Mouse (Mus musculus): ENCODE data around the gene Ms4a10. TPM values are rescaled to one million over a fixed set of nuclear protein-coding genes. Genes with fewer than 3 reads are reported as not detected.
A peak's percentile ranks its signal among the peaks of the same experiment; 100 is the strongest.

Ms4a10 gene
- polyA plus RNA-seq, 1 experiment from 2014 or later: not detected

- peak; percentile 56 for ATAC-seq
- peak overlapping the region; percentile 20 for H3K4me2 ChIP-seq (replicated peaks)
- peaks cover 27% of the 10 kb centered on the region for H3K4me1 ChIP-seq (replicated peaks)
- no peaks in the 10 kb centered on the region for H3K36me3 ChIP-seq
- H3K4me3 ChIP-seq (replicated peaks): no peak overlapping the region
- WGBS: 62% methylated on average over 11 of the region's 11 CpGs
- peaks cover 2% of the 10 kb centered on the region; the same call in 1 of the 2 replicates for H3K27me3 ChIP-seq
- H3K9me3 ChIP-seq: no peaks in the 10 kb centered on the region
- H3K27ac ChIP-seq: peak overlapping the region; percentile 59
- H3K9ac ChIP-seq (replicated peaks): no peak overlapping the region; the same call in 1 of the 2 replicates
These were observed 22.2 kb downstream of the Ms4a10 start for GRCm38 (mm10) chr19:10952021-10952939.

DNA sequence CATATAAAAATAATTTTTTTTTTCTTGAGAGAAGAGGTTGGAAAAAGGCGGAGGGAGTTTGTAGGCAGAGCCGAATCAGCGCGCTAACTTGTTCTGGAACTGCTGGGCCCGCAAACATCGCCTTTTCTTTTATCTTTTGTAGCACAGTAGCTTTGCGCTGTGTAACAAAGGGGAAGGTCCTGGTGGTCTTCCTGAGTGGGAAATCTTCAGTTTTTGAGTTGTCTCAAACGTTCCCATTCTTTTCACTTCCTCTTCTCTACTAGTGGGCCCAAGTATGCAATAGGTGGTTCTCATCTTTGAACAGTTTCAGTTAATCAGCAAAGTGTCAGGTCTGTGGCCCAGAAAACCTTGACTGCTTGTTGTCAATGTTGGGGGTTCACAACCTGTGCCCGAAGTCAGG is 24.9 kb downstream of the Ms4a10 start:
- no peaks in the 10 kb centered on the region for H3K9me3 ChIP-seq
- no peaks in the 10 kb centered on the region; the same call in 1 of the 2 replicates for H3K27me3 ChIP-seq
- H3K36me3 ChIP-seq: peaks cover 9% of the 10 kb centered on the region
- ATAC-seq: peak; percentile 4; the same call in 1 of the 2 replicates
- H3K4me1 ChIP-seq (replicated peaks): peaks cover 38% of the 10 kb centered on the region
- no peak overlapping the region for H3K27ac ChIP-seq
- peak overlapping the region; percentile 57; the same call in 1 of the 2 replicates for H3K9ac ChIP-seq (replicated peaks)
- peak overlapping the region; percentile 77 for H3K4me3 ChIP-seq (replicated peaks)
- peak overlapping the region; percentile 100 for H3K4me2 ChIP-seq (replicated peaks)
- 32% methylated on average over 9 of the region's 9 CpGs for WGBS

DNA sequence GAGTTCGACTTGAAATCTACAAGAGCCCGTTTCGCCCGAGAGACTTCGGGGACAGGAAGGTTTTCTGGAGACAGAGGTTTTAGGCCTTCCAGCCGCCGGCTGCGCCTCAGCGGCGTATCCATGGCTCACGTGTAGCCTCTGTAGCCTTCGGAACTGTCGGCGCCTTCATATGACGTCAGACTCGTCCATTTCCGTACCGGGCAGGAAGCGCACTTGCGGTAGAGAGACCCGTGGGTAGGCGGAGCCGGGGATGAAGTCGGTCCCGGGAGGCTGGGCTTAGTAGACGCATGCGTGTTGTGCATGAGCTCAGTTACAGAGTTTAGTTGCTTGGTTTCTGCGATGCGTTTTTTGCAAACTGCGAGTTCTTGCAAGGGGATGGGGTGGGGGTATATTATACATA is 25.4 kb downstream of the Ms4a10 start, which contains the start of gene Ccdc86:
Gene Ccdc86, minus strand, starts transcription at position 155 of the 400 bp plus-strand sequence.
- under 1% methylated on average over 30 of the region's 30 CpGs for WGBS
- peaks cover 13% of the 10 kb centered on the region for H3K36me3 ChIP-seq
- H3K4me3 ChIP-seq (replicated peaks): peak within 1 kb of the TSS; percentile 77
- peak within 1 kb of the TSS; percentile 86 for H3K9ac ChIP-seq (replicated peaks)
- H3K9me3 ChIP-seq: no peaks in the 10 kb centered on the region
- H3K27ac ChIP-seq: no peak within 1 kb of the TSS
- peaks cover 38% of the 10 kb centered on the region for H3K4me1 ChIP-seq (replicated peaks)
- peak within 1 kb of the TSS; percentile 100 for H3K4me2 ChIP-seq (replicated peaks)
- H3K27me3 ChIP-seq: no peaks in the 10 kb centered on the region; the same call in 1 of the 2 replicates
- peak; percentile 97 for ATAC-seq

DNA sequence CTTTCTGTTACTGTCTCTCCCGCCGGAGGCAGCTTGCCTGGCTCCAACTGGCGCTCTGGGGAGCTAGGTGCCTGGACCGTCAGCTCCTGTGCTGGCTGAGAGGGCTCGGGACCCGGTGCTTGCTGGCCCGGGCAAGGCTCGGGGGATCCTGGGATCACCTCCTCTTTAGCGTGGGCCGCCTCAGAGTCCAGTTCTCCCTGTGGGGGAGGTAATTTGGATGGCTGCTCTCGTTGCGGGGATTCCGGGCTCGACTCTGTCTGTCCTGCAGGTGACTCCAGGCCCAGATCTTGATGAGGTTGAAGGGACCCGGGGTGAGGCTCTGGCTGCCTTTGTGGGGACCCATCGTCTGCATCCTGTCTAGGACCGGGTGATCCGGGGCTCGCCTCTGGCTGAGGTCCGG is 26.1 kb downstream of the Ms4a10 start:
- 1% methylated on average over 20 of the region's 20 CpGs for WGBS
- Histone ChIP-seq H3K4me3 (replicated peaks) (peak overlapping the region; percentile 77), H3K27ac (no peak overlapping the region), H3K27me3 (no peaks in the 10 kb centered on the region), H3K4me2 (replicated peaks) (peak overlapping the region; percentile 100), H3K9ac (replicated peaks) (peak overlapping the region; percentile 86), H3K36me3 (peaks cover 20% of the 10 kb centered on the region), H3K4me1 (replicated peaks) (peaks cover 38% of the 10 kb centered on the region), H3K9me3 (no peaks in the 10 kb centered on the region)
- ATAC-seq: peak; percentile 5

- H3K4me1 ChIP-seq (replicated peaks): peaks cover 35% of the 10 kb centered on the region
- H3K36me3 ChIP-seq: peaks cover 32% of the 10 kb centered on the region
- H3K27ac ChIP-seq: no peak overlapping the region
- H3K4me2 ChIP-seq (replicated peaks): peak overlapping the region; percentile 100
- no peaks in the 10 kb centered on the region for H3K9me3 ChIP-seq
- WGBS: 96% methylated on average over 5 of the region's 5 CpGs
- no peaks in the 10 kb centered on the region for H3K27me3 ChIP-seq
- peak overlapping the region; percentile 86 for H3K9ac ChIP-seq (replicated peaks)
- peak overlapping the region; percentile 77 for H3K4me3 ChIP-seq (replicated peaks)
- no peak for ATAC-seq
These were observed 27.3 kb downstream of the Ms4a10 start for GRCm38 (mm10) chr19:10947219-10947618.

- H3K4me3 ChIP-seq (replicated peaks): no peak overlapping the region
- no peaks in the 10 kb centered on the region for H3K9me3 ChIP-seq
- 92% methylated on average over 3 of the region's 3 CpGs for WGBS
- H3K27ac ChIP-seq: no peak overlapping the region
- peak overlapping the region; percentile 86 for H3K9ac ChIP-seq (replicated peaks)
- ATAC-seq: no peak
- H3K4me1 ChIP-seq (replicated peaks): peaks cover 30% of the 10 kb centered on the region
- no peaks in the 10 kb centered on the region for H3K27me3 ChIP-seq
- peak overlapping the region; percentile 100 for H3K4me2 ChIP-seq (replicated peaks)
- H3K36me3 ChIP-seq: peaks cover 36% of the 10 kb centered on the region
These were observed 28.0 kb downstream of the Ms4a10 start for GRCm38 (mm10) chr19:10946506-10946905.

DNA sequence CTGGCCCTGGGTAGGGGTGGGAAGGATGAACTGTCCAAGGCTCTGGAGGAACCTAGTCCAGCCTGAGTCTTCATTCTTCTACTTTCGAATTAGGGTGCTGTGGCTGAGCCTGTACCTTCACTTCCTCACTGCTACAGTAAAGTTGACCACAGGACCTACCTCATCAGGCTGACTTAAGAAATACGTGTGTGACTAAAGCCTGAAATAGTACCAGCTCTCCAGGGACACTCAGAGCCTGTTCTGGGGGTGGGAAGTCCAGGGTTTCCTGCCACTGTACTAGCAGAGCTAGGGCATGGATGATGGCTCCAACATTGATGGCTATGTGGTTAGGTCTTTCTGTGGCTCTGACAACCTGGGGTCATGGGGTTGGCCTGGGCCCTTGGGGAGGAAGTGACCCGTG is 30.5 kb downstream of the Ms4a10 start:
- H3K4me3 ChIP-seq (replicated peaks): no peak overlapping the region
- H3K4me2 ChIP-seq (replicated peaks): no peak overlapping the region
- no peaks in the 10 kb centered on the region for H3K27me3 ChIP-seq
- H3K36me3 ChIP-seq: peaks cover 36% of the 10 kb centered on the region
- H3K4me1 ChIP-seq (replicated peaks): peaks cover 42% of the 10 kb centered on the region
- 86% methylated on average over 3 of the region's 3 CpGs for WGBS
- no peak overlapping the region for H3K27ac ChIP-seq
- H3K9ac ChIP-seq (replicated peaks): no peak overlapping the region
- no peaks in the 10 kb centered on the region for H3K9me3 ChIP-seq
- ATAC-seq: no peak

DNA sequence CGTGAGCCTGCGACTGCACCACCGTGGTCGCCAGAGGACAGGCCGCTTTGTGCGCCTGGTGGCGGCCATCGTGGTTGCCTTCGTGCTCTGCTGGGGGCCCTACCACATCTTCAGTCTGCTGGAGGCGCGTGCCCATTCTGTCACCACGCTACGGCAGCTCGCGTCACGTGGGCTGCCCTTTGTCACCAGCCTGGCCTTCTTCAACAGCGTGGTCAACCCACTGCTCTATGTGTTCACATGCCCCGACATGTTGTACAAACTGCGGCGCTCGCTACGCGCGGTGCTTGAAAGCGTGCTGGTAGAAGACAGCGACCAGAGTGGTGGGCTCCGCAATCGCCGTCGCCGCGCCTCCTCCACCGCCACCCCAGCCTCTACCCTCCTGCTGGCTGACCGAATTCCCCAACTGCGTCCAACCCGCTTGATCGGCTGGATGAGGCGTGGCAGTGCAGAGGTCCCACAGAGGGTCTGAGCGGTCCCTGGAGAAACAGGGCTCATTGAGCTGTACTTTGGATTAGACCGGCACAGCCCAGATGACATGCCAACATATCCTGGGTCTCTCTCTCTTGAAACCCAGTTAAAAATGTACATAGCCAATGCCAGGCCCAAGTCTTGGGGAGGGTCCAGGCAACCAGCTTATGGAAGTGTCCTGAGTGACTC is 33.5 kb downstream of the Ms4a10 start:
- H3K27ac ChIP-seq: peak overlapping the region; percentile 74
- H3K9ac ChIP-seq (replicated peaks): peak overlapping the region; percentile 67
- no peaks in the 10 kb centered on the region for H3K9me3 ChIP-seq
- H3K4me2 ChIP-seq (replicated peaks): peak overlapping the region; percentile 65
- WGBS: under 1% methylated on average over 40 of the region's 40 CpGs
- H3K27me3 ChIP-seq: 0 out of 2 replicates have a peak, but pooled peaks cover 6% of the 10 kb centered on the region
- peak; percentile 82 for ATAC-seq
- peaks cover 36% of the 10 kb centered on the region for H3K36me3 ChIP-seq
- H3K4me1 ChIP-seq (replicated peaks): peaks cover 18% of the 10 kb centered on the region
- peak overlapping the region; percentile 39 for H3K4me3 ChIP-seq (replicated peaks)

- H3K4me3 ChIP-seq (replicated peaks): peak overlapping the region; percentile 39
- peaks cover 18% of the 10 kb centered on the region for H3K4me1 ChIP-seq (replicated peaks)
- WGBS: 18% methylated on average over 37 of the region's 37 CpGs
- peak overlapping the region; percentile 65 for H3K4me2 ChIP-seq (replicated peaks)
- H3K9me3 ChIP-seq: no peaks in the 10 kb centered on the region
- H3K27ac ChIP-seq: peak overlapping the region; percentile 74
- peak; percentile 94 for ATAC-seq
- peaks cover 34% of the 10 kb centered on the region for H3K36me3 ChIP-seq
- H3K27me3 ChIP-seq: 0 out of 2 replicates have a peak, but pooled peaks cover 6% of the 10 kb centered on the region
- H3K9ac ChIP-seq (replicated peaks): peak overlapping the region; percentile 67
These were observed 34.2 kb downstream of the Ms4a10 start for GRCm38 (mm10) chr19:10940097-10940800.

DNA sequence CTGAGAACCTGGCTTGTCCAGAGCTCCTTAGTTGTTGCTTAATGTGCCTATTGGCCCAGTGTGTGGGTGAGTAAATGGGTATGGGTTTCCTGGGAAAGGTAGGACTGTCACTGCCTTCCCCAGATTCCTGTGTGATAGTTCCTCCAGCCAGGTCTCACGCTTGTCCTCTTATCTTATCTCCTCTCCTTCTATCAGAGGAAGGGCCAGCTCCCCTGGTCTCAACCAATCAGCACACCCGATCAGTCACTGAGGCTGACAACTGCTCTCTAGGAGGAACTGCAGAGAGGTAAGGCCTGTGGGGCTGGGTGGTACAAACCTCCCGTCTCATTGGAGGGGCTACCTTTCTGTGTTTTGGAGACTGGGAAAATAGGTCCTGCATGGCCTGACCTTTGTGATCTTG is 35.7 kb downstream of the Ms4a10 start:
- WGBS: 66% methylated on average over 3 of the region's 3 CpGs
- Histone ChIP-seq H3K36me3 (peaks cover 19% of the 10 kb centered on the region), H3K9me3 (no peaks in the 10 kb centered on the region), H3K27me3 (0 out of 2 replicates have a peak, but pooled peaks cover 6% of the 10 kb centered on the region), H3K4me3 (replicated peaks) (no peak overlapping the region), H3K27ac (no peak overlapping the region), H3K9ac (replicated peaks) (no peak overlapping the region), H3K4me2 (replicated peaks) (no peak overlapping the region), H3K4me1 (replicated peaks) (peaks cover 20% of the 10 kb centered on the region)
- no peak for ATAC-seq

DNA sequence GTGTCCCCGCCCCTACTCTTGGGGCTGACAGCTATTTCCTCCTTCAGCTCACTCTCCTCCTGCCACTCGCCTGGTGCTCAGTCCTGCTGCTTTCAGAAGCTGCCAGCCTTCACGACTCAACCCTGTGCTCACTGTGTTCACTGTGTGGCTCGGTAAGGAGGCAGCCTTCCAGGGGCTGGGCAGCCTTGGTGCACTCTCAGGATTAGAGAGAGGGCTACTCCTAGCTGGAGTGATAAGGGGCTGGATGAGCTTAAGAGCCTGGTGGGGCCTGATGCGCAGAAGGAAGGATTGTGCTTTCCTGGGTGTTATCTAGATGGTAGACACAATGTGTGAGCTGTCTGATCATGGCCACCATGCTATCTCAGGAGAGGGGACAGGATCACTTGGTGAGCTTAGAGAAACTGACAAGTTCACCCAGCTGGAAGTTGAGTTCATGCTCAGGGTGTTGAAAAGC is 37.3 kb downstream of the Ms4a10 start, which contains the start of gene Ptgdr2:
Gene Ptgdr2, plus strand, starts transcription at position 51 of the 454 bp plus-strand sequence.
- Histone ChIP-seq H3K4me1 (replicated peaks) (peaks cover 20% of the 10 kb centered on the region), H3K27ac (no peak within 1 kb of the TSS), H3K9me3 (no peaks in the 10 kb centered on the region), H3K9ac (replicated peaks) (no peak within 1 kb of the TSS), H3K4me3 (replicated peaks) (no peak within 1 kb of the TSS), H3K4me2 (replicated peaks) (no peak within 1 kb of the TSS), H3K36me3 (peaks cover 3% of the 10 kb centered on the region), H3K27me3 (0 out of 2 replicates have a peak, but pooled peaks cover 6% of the 10 kb centered on the region)
- 58% methylated on average over 5 of the region's 5 CpGs for WGBS
- ATAC-seq: no peak
